Mouse (Mus musculus) megakaryocyte, embryonic 14.5 days (primary cell): Measurements from ENCODE around the gene Myom3. TPM values are rescaled to one million over a fixed set of nuclear protein-coding genes. Genes with fewer than 3 reads are reported as not detected.

ENCODE experiments used
- H3K27me3 ChIP-seq: replicated peaks from 2 replicates; pipeline ENCODE3; 2012; ENCODE audit warnings: inconsistent platforms
- H3K36me3 ChIP-seq: replicated peaks from 2 replicates; pipeline ENCODE3; 2012; ENCODE audit warnings: low read length, inconsistent platforms, mixed read lengths
- H3K4me1 ChIP-seq: 2 replicates; pipeline ENCODE4 v1.6.1; 2012; ENCODE audit warnings: inconsistent platforms
- H3K4me3 ChIP-seq: replicated peaks from 2 replicates; pipeline ENCODE3; 2012; ENCODE audit warnings: moderate library complexity, mild to moderate bottlenecking, inconsistent platforms
- H3K9me3 ChIP-seq: 2 replicates; pipeline ENCODE4 v1.6.1; 2012; ENCODE audit warnings: inconsistent platforms
- FLI1 ChIP-seq: IDR thresholded peaks from 2 replicates; pipeline ENCODE4 v1.6.1; 2012; ENCODE audit warnings: low read length, inconsistent platforms, mixed read lengths
- GATA1 ChIP-seq: IDR thresholded peaks from 3 replicates; pipeline ENCODE4 v1.6.1; 2012; ENCODE audit warnings: mixed read lengths, low read length, inconsistent platforms, borderline replicate concordance
- polyA plus RNA-seq: library from polyadenylated mRNA; stranded (reverse); fragments of >175 nt; gene quantifications from 2 replicates; pipeline ENCODE4 v1.2.3, GENCODE M21; 2012; ENCODE audit warnings: low replicate concordance; ENCODE audit not compliant: insufficient read depth

Myom3 gene
- polyA plus RNA-seq, 1 experiment = not detected

GRCm38 (mm10) chr4:135828491-135828890, 69.0 kb downstream of the Myom3 start:
- H3K27me3 ChIP-seq = peaks cover 24% of the 10 kb centered on the region
- H3K4me1 ChIP-seq = no peaks in the 10 kb centered on the region
- no peak overlapping the region for H3K4me3 ChIP-seq
- TF ChIP-seq FLI1 = no peak
- TF ChIP-seq GATA1 = no peak
- H3K36me3 ChIP-seq = no peaks in the 10 kb centered on the region
- H3K9me3 ChIP-seq = peaks cover 9% of the 10 kb centered on the region; the same call in 1 of the 2 replicates

DNA sequence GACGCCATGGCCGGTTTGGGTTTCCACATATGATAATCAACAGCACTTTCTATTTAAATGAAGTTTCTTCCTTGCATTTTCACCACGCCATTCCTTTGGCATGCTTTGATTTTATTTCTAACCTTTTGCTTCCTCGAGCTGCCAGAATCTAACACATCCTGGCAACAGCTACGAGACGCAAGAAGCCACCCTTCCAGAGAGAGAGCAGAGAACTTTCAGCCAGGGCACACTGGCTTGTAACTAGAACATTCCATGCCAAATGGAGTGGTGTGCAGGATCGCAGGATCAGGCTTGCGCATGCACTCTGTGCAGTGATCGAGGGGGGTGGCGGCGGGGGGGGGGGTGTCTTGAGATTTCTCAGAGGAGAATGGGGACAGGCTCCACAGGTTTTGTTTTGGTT, 72.6 kb downstream of the Myom3 start:
- TF ChIP-seq GATA1 = no peak
- no peak for TF ChIP-seq FLI1

DNA sequence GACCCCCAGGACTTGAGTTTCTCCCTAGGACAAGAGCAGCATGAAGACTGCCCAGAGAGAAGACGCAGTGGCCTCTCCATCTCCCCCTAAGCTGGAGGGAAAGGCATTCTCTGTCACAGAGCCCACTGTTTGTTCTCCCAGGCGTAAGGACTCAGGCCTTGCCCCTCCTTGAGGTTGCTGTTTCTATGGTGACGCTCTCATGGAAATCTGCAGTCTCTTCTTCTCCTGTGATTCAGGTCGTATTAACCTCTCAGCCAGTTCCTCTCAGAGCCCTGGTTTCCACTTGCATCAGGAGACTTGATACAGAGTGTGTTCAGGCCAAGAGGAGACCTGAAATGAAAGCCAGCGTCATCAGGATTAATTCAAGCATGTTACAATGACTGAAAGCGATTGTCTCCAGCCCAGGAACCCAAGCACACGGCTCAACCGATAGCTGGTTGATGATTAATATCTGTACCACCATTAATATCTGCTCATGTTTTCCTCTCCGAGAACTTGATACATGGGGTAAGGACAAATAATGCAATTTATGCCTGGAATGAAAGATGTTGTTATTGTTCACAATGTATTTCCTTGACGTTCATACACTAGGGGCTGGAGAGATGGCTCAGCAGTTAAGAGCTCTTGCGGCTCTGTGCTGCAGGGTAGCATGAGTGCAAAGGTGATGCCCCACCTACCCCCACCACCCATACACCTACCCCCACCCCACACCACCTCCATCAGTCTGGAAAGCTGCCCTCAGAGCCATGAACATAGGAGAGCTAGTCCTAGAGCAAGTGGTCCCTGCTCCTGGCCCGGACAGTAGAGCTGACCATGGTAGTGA, 74.0 kb downstream of the Myom3 start:
- peaks cover 34% of the 10 kb centered on the region for H3K27me3 ChIP-seq
- H3K9me3 ChIP-seq = 0 out of 2 replicates have a peak, but pooled peaks cover 6% of the 10 kb centered on the region
- TF ChIP-seq FLI1 (no peak), GATA1 (no peak)
- H3K36me3 ChIP-seq = no peaks in the 10 kb centered on the region
- no peak overlapping the region for H3K4me3 ChIP-seq
- no peaks in the 10 kb centered on the region for H3K4me1 ChIP-seq

More for the DNA sequence above, 72.6 kb downstream of the Myom3 start:
- H3K36me3 ChIP-seq = no peaks in the 10 kb centered on the region
- H3K4me3 ChIP-seq = no peak overlapping the region
- H3K4me1 ChIP-seq = no peaks in the 10 kb centered on the region
- H3K27me3 ChIP-seq = peaks cover 25% of the 10 kb centered on the region
- 0 out of 2 replicates have a peak, but pooled peaks cover 6% of the 10 kb centered on the region for H3K9me3 ChIP-seq

GRCm38 (mm10) chr4:135834124-135834717, 74.7 kb downstream of the Myom3 start:
- no peaks in the 10 kb centered on the region for H3K36me3 ChIP-seq

DNA sequence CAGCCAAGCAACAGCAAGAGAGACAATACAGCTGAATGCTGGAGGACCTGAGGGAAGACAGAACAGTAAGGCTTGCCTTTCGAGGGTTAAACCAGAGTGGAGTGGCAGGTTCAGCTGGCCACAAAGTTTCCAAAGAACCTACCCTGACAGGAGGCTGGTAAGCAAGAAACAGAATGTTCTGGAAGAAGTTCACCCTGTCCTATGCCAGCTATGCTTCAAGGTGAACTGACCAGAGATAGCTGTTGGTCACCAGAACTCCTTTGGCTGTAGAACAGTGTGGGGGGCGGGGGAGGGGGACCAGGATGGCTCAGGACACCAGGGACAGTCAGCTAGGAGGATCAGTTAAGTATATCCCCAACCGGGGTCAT, 79.4 kb downstream of the Myom3 start:
- Histone ChIP-seq H3K4me3 (no peak overlapping the region), H3K36me3 (no peaks in the 10 kb centered on the region), H3K27me3 (peaks cover 30% of the 10 kb centered on the region), H3K4me1 (no peaks in the 10 kb centered on the region), H3K9me3 (peaks cover 5% of the 10 kb centered on the region)
- TF ChIP-seq GATA1 = no peak
- no peak for TF ChIP-seq FLI1

More at GRCm38 (mm10) chr4:135834124-135834717, 74.7 kb downstream of the Myom3 start:
- no peak overlapping the region for H3K4me3 ChIP-seq
- H3K27me3 ChIP-seq = peaks cover 35% of the 10 kb centered on the region
- no peaks in the 10 kb centered on the region for H3K4me1 ChIP-seq
- H3K9me3 ChIP-seq = 0 out of 2 replicates have a peak, but pooled peaks cover 6% of the 10 kb centered on the region
- TF ChIP-seq GATA1 (no peak), FLI1 (no peak)

DNA sequence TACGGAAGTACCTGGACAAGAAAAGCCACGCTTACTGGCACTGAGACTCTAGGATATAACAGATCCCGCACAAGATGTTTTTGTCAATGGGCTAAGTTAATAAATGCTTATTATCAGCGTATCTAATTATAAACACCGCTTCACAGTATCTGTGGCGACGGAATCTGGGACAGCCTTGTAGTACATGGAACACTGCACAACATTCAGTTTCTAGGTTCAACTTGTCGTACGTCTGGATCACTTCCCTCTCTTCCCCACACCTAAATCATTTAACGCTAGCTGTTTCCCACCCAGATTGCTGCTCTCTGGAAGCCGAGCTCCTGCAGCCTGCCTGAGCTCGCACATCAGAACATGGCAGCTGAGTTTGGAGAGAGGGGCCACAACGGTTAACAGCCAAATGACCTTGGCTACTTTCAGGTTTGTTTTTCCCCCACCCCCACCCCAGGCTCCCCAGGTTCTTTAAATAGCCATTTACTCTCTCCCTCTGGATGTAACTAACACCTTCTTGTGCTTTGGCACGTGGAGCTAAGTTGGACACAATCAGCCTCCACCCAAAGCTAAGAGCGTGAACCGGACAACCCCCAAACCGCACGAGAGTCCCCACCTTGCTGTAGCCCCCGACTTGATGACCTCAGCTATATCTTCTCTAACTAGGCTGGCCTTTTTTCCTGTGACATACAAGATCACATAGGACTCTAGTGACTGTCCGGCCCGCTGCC, 79.9 kb downstream of the Myom3 start:
- H3K9me3 ChIP-seq = peaks cover 10% of the 10 kb centered on the region
- TF ChIP-seq FLI1 = no peak
- TF ChIP-seq GATA1 = no peak
- H3K27me3 ChIP-seq = peaks cover 30% of the 10 kb centered on the region
- no peaks in the 10 kb centered on the region for H3K36me3 ChIP-seq
- no peaks in the 10 kb centered on the region for H3K4me1 ChIP-seq
- H3K4me3 ChIP-seq = no peak overlapping the region

DNA sequence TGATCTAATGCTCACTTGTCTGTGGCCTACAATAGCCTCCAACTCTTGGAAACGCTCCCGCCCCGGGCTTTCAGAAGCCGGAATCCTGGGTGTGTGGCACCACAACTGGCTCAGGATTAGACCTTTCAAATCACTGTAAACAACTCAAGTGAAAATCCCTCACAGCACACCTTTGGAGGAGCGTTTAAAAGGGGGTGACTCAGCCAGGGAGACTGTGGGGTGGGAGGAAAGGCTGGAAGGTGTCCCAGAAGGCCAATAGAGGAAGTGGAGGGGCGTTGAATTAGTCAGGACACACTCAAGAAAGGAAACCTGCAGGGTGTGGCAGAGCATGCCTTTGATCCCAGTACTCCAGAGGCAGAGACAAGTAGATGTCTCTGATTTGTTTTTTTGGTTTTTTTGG, 84.9 kb downstream of the Myom3 start:
- H3K27me3 ChIP-seq = peaks cover 33% of the 10 kb centered on the region
- H3K9me3 ChIP-seq = peaks cover 20% of the 10 kb centered on the region
- no peaks in the 10 kb centered on the region for H3K36me3 ChIP-seq
- H3K4me3 ChIP-seq = no peak overlapping the region
- no peak for TF ChIP-seq GATA1
- no peak for TF ChIP-seq FLI1
- H3K4me1 ChIP-seq = peaks cover 5% of the 10 kb centered on the region

- H3K4me3 ChIP-seq = no peak overlapping the region
- peaks cover 53% of the 10 kb centered on the region for H3K27me3 ChIP-seq
- H3K4me1 ChIP-seq = peaks cover 19% of the 10 kb centered on the region
- TF ChIP-seq GATA1 (no peak), FLI1 (no peak)
- H3K9me3 ChIP-seq = peaks cover 17% of the 10 kb centered on the region
- H3K36me3 ChIP-seq = no peaks in the 10 kb centered on the region
Observed at GRCm38 (mm10) chr4:135847581-135847980, 88.1 kb downstream of the Myom3 start.

DNA sequence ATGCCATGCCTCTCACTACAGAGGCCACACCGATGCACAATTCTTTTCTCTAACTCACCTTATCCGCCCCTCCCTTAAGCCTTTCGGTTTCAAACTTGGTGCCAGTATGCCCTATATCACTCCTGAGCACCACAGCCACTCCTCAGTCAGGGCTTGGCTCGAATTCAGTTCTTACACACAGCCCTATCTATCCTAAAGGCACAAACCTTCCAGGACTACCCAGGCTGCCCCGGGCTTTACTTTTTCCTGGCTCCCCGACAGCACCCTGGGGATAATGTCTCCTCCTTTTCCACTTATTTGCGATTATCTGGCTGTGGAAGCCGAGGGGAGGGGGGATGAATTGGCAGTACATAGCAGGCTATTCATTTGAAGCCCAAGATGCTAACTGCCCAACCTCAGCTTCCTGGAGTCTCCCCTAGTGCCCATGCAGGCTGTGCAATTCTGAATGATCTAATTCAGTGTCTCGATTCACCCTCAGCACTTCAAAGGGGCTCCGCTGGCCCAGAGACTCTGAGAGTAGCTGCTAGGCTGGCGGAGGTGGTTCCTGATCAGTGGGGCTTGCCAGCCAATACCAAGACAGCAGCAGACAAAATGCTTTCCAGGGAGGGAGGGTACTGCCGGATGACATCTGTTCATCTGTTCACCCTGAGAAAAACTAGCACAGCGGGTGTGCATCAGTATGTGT, 91.0 kb downstream of the Myom3 start:
- TF ChIP-seq GATA1 (no peak), FLI1 (no peak)
- Histone ChIP-seq H3K4me1 (peaks cover 37% of the 10 kb centered on the region), H3K9me3 (0 out of 2 replicates have a peak, but pooled peaks cover under 1% of the 10 kb centered on the region), H3K27me3 (peaks cover 55% of the 10 kb centered on the region), H3K4me3 (no peak overlapping the region), H3K36me3 (no peaks in the 10 kb centered on the region)
